Mouse (Mus musculus) C2C12 (cell line): Measurements from ENCODE around the gene Tbx1. TPM values are rescaled to one million over a fixed set of nuclear protein-coding genes. Genes with fewer than 3 reads are reported as not detected.

Experiments
- H3K27me3 ChIP-seq: one replicate; pipeline ENCODE4 v1.6.1; 2011; ENCODE audit not compliant: control insufficient read depth, insufficient read depth, insufficient read length
- H3K36me3 ChIP-seq: one replicate; pipeline ENCODE4 v1.6.1; 2011; ENCODE audit not compliant: control insufficient read depth, insufficient read depth
- H3K4me3 ChIP-seq: one replicate; pipeline ENCODE4 v1.5.1; 2011; ENCODE audit warnings: mild to moderate bottlenecking, control low read depth; ENCODE audit not compliant: poor library complexity, insufficient read depth, severe bottlenecking
- H3K79me2 ChIP-seq: one replicate; pipeline ENCODE4 v1.6.1; 2011; ENCODE audit not compliant: control insufficient read depth, insufficient read depth
- H3K79me3 ChIP-seq: one replicate; pipeline ENCODE4 v1.6.1; 2011; ENCODE audit warnings: low read depth, control low read depth
- H3ac ChIP-seq: one replicate; pipeline ENCODE3; 2011; ENCODE audit warnings: low read depth; ENCODE audit not compliant: control insufficient read depth, insufficient read length
- CEBPB ChIP-seq: IDR thresholded peaks from one replicate; pipeline ENCODE4 v1.6.1; 2011; ENCODE audit warnings: low read depth, mild to moderate bottlenecking, control low read depth, moderate library complexity
- CTCF ChIP-seq: IDR thresholded peaks from one replicate; pipeline ENCODE4 v1.5.1; 2011; ENCODE audit not compliant: control insufficient read depth, insufficient read depth, insufficient read length
- FOSL1 ChIP-seq: IDR thresholded peaks from one replicate; pipeline ENCODE4 v1.8.0; 2011; ENCODE audit warnings: mild to moderate bottlenecking, low read length; ENCODE audit not compliant: poor library complexity, insufficient read depth, severe bottlenecking
- MAX ChIP-seq: IDR thresholded peaks from one replicate; pipeline ENCODE4 v1.6.1; 2011; ENCODE audit warnings: mild to moderate bottlenecking, control low read depth
- MYOD1 ChIP-seq: IDR thresholded peaks from one replicate; pipeline ENCODE4 v1.6.1; 2011; ENCODE audit warnings: low read depth; ENCODE audit not compliant: control insufficient read depth, insufficient read length
- MYOG ChIP-seq: IDR thresholded peaks from one replicate; pipeline ENCODE4 v1.6.1; 2011; ENCODE audit not compliant: control insufficient read depth, insufficient read length; ENCODE audit errors: extremely low read depth
- USF1 ChIP-seq: IDR thresholded peaks from one replicate; pipeline ENCODE4 v1.6.1; 2011; ENCODE audit warnings: low read depth, mild to moderate bottlenecking, control low read depth, moderate library complexity
- polyA plus RNA-seq: library from polyadenylated mRNA; unstranded; fragments of >200 nt; fragmentation: generic; extraction: Trizol; gene quantifications from one replicate; pipeline ENCODE4 v1.2.1, GENCODE M21; 2012; ENCODE audit warnings: missing spikeins

Gene Tbx1
- polyA plus RNA-seq, 1 experiment: 12.1 TPM

DNA sequence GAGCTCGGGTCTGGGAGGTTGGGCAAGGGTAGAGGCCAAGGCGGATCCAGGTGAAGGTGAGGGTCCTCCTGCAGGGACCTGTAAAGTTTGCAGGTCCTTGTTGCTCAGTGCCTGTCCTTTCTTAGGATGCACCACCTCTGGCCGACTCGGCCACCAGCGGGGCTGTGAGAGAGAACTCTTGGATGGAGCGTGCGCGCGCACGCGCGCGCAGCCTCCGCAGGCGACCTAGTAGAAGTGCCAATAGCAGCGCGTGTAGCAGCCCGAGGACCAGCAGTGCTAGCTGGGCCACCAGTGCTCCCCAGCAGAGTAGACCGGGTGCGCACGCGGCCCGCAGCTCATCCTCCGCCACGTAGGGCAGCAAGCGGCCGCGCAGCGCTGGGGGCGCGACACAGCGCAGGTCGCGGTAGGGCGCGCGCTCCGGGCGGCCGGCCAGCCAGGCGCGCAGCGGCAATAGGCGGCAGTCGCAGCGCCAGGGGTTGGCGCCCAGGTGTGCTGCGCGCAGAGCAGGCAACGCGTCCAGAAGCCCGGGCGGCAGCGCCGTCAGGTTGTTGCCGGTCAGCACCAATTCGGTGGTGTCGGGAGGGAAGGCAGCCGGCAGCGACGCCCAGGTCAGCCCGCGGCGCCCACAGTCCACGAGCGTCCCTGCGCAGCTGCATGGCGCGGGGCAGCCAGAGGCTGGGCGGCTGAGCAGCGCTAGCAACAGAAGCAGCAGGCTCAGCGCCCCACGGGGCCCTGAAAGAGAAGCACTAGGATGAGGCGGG is 30.3 kb upstream of the Tbx1 start:
- no peaks in the 10 kb centered on the region for H3K27me3 ChIP-seq

GRCm38 (mm10) chr16:18620201-18620600 is 29.7 kb upstream of the Tbx1 start:
- TF ChIP-seq CEBPB: no peak
- Histone ChIP-seq H3K27me3 (no peaks in the 10 kb centered on the region), H3K79me2 (no peaks in the 10 kb centered on the region), H3K4me3 (no peak overlapping the region), H3K79me3 (no peaks in the 10 kb centered on the region), H3K36me3 (peaks cover 29% of the 10 kb centered on the region), H3ac (no peak overlapping the region)

More for the DNA sequence above, 30.3 kb upstream of the Tbx1 start:
- Histone ChIP-seq H3K79me2 (no peaks in the 10 kb centered on the region), H3K4me3 (no peak overlapping the region), H3ac (no peak overlapping the region), H3K79me3 (no peaks in the 10 kb centered on the region), H3K36me3 (peaks cover 34% of the 10 kb centered on the region)
- TF ChIP-seq CTCF: no peak
- no peak for TF ChIP-seq MYOD1
- TF ChIP-seq CEBPB: no peak
- no peak for TF ChIP-seq USF1
- no peak for TF ChIP-seq MAX
- TF ChIP-seq MYOG: no peak
- TF ChIP-seq FOSL1: no peak

DNA sequence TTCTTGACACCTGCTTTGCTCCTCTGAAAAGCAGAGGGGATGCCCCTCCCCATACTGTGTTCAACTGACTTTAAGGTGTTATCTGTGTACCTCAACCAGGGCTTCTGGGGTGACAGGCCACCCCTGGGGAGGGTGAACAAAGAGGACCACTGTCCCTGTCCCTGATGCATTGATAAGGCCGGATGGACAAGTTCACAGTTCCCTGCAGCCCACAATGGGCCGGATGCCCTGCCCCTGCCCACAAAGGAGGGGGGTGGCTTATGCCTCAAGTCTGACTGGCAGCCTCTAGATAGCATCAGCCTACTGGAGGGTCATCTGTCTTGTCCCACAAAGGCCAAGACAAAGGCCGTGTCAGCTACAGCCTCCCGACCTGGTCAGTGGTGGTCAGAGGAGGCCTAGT is 28.6 kb upstream of the Tbx1 start:
- no peak overlapping the region for H3ac ChIP-seq
- H3K79me2 ChIP-seq: no peaks in the 10 kb centered on the region
- H3K27me3 ChIP-seq: no peaks in the 10 kb centered on the region
- peaks cover 18% of the 10 kb centered on the region for H3K36me3 ChIP-seq
- no peak overlapping the region for H3K4me3 ChIP-seq
- no peaks in the 10 kb centered on the region for H3K79me3 ChIP-seq
- TF ChIP-seq MYOD1 (no peak), FOSL1 (no peak)

GRCm38 (mm10) chr16:18618297-18618696 is 27.8 kb upstream of the Tbx1 start:
- H3ac ChIP-seq: no peak overlapping the region
- H3K27me3 ChIP-seq: no peaks in the 10 kb centered on the region
- no peaks in the 10 kb centered on the region for H3K79me2 ChIP-seq
- no peak overlapping the region for H3K4me3 ChIP-seq
- peaks cover 11% of the 10 kb centered on the region for H3K36me3 ChIP-seq
- no peak for TF ChIP-seq MYOD1
- TF ChIP-seq FOSL1: no peak
- TF ChIP-seq CEBPB: no peak
- no peak for TF ChIP-seq USF1
- TF ChIP-seq CTCF: no peak
- TF ChIP-seq MAX: no peak
- TF ChIP-seq MYOG: no peak
- no peaks in the 10 kb centered on the region for H3K79me3 ChIP-seq

GRCm38 (mm10) chr16:18617370-18618065 is 27.0 kb upstream of the Tbx1 start:
- Histone ChIP-seq H3ac (no peak overlapping the region), H3K27me3 (no peaks in the 10 kb centered on the region), H3K4me3 (no peak overlapping the region), H3K36me3 (peaks cover 6% of the 10 kb centered on the region), H3K79me3 (no peaks in the 10 kb centered on the region), H3K79me2 (no peaks in the 10 kb centered on the region)
- TF ChIP-seq USF1: no peak
- no peak for TF ChIP-seq MYOD1
- peak; percentile 83 for TF ChIP-seq CTCF
- TF ChIP-seq CEBPB: no peak

GRCm38 (mm10) chr16:18613301-18613700 is 22.8 kb upstream of the Tbx1 start:
- no peak for TF ChIP-seq FOSL1
- no peak for TF ChIP-seq MYOG
- TF ChIP-seq CEBPB: no peak
- TF ChIP-seq MAX: no peak
- no peaks in the 10 kb centered on the region for H3K79me2 ChIP-seq
- no peak overlapping the region for H3K4me3 ChIP-seq
- H3K79me3 ChIP-seq: no peaks in the 10 kb centered on the region
- no peak overlapping the region for H3ac ChIP-seq
- no peaks in the 10 kb centered on the region for H3K27me3 ChIP-seq
- H3K36me3 ChIP-seq: no peaks in the 10 kb centered on the region
